Mouse (Mus musculus) brain, embryonic 14.5 days (tissue): ENCODE measurements at regions not wholly inside any gene's neighbourhood (a gene's known extent, or its start where the extent isn't known, plus 50 kb on each side); places are given as distances from the start of the nearest gene placed in this dataset.

Source experiments
- CTCF ChIP-seq: fragments of 200-500 bp; IDR thresholded peaks from 2 replicates; pipeline ENCODE4 v1.5.1; 2012; ENCODE audit warnings: inconsistent platforms, mild to moderate bottlenecking, moderate library complexity, borderline replicate concordance; ENCODE audit not compliant: insufficient read depth, insufficient read length; ENCODE audit errors: extremely low read depth
- POLR2A ChIP-seq: fragments of 200-500 bp; IDR thresholded peaks from 2 replicates; pipeline ENCODE4 v1.6.1; 2012; ENCODE audit warnings: mild to moderate bottlenecking, inconsistent platforms, borderline replicate concordance; ENCODE audit not compliant: poor library complexity, insufficient read depth, insufficient read length, severe bottlenecking; ENCODE audit errors: extremely low read depth

DNA sequence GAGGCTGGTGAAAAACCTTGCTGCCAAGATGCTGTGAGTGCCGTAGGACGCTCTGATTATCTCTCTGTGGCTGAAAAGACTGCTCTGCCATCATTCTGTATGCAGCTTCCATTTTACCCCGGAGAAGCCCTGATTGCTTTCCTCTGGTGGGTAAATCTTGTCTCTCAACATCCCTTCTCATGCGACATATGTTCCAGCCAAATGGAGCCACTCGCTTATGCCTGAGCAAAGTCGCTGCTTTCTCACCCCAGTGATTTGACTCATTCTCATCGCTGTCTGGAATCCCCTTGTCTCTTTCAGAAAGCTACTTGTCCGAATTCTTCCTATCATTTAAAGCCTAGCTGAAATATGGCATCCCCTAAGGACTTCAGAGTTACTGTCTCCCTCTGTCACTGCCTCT is 166.2 kb upstream of the Masp1 start:
- TF ChIP-seq POLR2A: no peak
- no peak for TF ChIP-seq CTCF
